Mouse (Mus musculus) neural tube, embryonic 11.5 days (tissue): ENCODE measurements around the gene Cd247. TPM values are rescaled to one million over a fixed set of nuclear protein-coding genes. Genes with fewer than 3 reads are reported as not detected.
A peak's percentile ranks its signal among the peaks of the same experiment; 100 is the strongest.

Experiments used
- ATAC-seq: fragments of 200-750 bp; cut with Nextera tagmentation; 2 replicates; pipeline ENCODE4 v1.8.0; 2017; ENCODE audit warnings: moderate number of reproducible peaks, mild to moderate bottlenecking, moderate TSS enrichment, moderate library complexity; ENCODE audit not compliant: insufficient read depth, low FRiP score, low TSS enrichment
- DNase-seq: peaks from one replicate; pipeline ENCODE4 v3.0.0-alpha.2; 2015; ENCODE audit warnings: low spot score
- H3K27ac ChIP-seq: fragments of 300-500 bp; sonication (generic); 2 replicates; pipeline ENCODE4 v1.5.1; 2014; ENCODE audit warnings: low read depth, mild to moderate bottlenecking, low read length
- H3K27me3 ChIP-seq: fragments of 300-500 bp; sonication (generic); 2 replicates; pipeline ENCODE4 v1.6.1; 2014; ENCODE audit warnings: mild to moderate bottlenecking, low read length, mixed read lengths; ENCODE audit not compliant: control insufficient read depth, insufficient read depth
- H3K36me3 ChIP-seq: fragments of 300-500 bp; sonication (generic); 2 replicates; pipeline ENCODE4 v1.6.1; 2014; ENCODE audit warnings: mild to moderate bottlenecking, low read length, moderate library complexity, mixed read lengths; ENCODE audit not compliant: control insufficient read depth, insufficient read depth
- H3K4me1 ChIP-seq: fragments of 300-500 bp; sonication (generic); 2 replicates; pipeline ENCODE4 v1.6.1; 2014; ENCODE audit warnings: low read length, mixed read lengths; ENCODE audit not compliant: control insufficient read depth, insufficient read depth
- H3K4me2 ChIP-seq: fragments of 300-500 bp; sonication (generic); 2 replicates; pipeline ENCODE4 v1.6.1; 2014; ENCODE audit warnings: low read depth, mild to moderate bottlenecking, moderate library complexity
- H3K4me3 ChIP-seq: fragments of 300-500 bp; sonication (generic); 2 replicates; pipeline ENCODE4 v1.5.1; 2014; ENCODE audit warnings: low read depth, low read length
- H3K9ac ChIP-seq: fragments of 300-500 bp; sonication (generic); 2 replicates; pipeline ENCODE4 v1.6.1; 2014; ENCODE audit warnings: mild to moderate bottlenecking, low read length
- H3K9me3 ChIP-seq: fragments of 300-500 bp; sonication (generic); 2 replicates; pipeline ENCODE4 v1.6.1; 2016; ENCODE audit warnings: low read length; ENCODE audit not compliant: control insufficient read depth
- WGBS: fragments of 180-500 bp; shearing (Covaris S2); extraction: QIAGEN DNeasy Blood & Tissue Kit; methylation state at CpG from one replicate; pipeline ENCODE4 v1.1.7; 2014; 5-methylcytosine and 5-hydroxymethylcytosine counted together
- polyA plus RNA-seq: library from polyadenylated mRNA; unstranded; fragments of >200 nt; fragmentation: Nextera tagmentation; extraction: Ambion mirVana; gene quantifications from 2 replicates; pipeline ENCODE4 v1.2.1, GENCODE M21; 2014

The Cd247 gene
- polyA plus RNA-seq, 1 experiment from 2014 or later = 0.86 TPM

GRCm38 (mm10) chr1:165822031-165822430 lies 33.5 kb downstream of the Cd247 start:
- Histone ChIP-seq H3K4me2 (no peak overlapping the region), H3K4me3 (no peak overlapping the region), H3K9me3 (no peaks in the 10 kb centered on the region), H3K36me3 (no peaks in the 10 kb centered on the region), H3K27ac (no peak overlapping the region), H3K4me1 (0 out of 2 replicates have a peak, but pooled peaks cover 3% of the 10 kb centered on the region), H3K9ac (no peak overlapping the region), H3K27me3 (peaks cover under 1% of the 10 kb centered on the region; the same call in 1 of the 2 replicates)
- WGBS = 89% methylated on average over 2 of the region's 2 CpGs
- DNase-seq = no peak
- ATAC-seq = no peak

DNA sequence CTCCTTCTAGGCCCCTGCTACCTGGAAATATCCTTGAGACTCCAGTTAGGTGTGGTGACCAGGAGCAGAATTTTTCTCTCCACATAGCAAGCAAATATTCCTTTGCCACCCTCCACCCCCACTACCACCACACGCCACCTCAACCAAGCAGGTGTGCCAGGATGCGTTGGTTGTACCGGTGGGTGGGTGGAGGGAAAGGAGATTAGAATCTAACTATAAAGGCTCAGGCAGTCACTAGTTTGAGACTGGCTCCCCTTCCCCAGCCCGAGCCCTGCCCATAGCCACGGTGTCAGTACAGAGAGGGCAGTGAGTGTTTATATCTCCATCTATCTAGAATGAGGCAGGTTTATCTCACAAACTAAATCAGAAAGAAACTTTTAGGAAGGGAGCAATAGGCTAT lies 39.7 kb downstream of the Cd247 start:
- DNase-seq (no peak), ATAC-seq (no peak)
- H3K9me3 ChIP-seq = no peaks in the 10 kb centered on the region
- 94% methylated on average over 5 of the region's 5 CpGs for WGBS
- H3K27ac ChIP-seq = no peak overlapping the region
- no peak overlapping the region for H3K9ac ChIP-seq
- H3K4me2 ChIP-seq = no peak overlapping the region
- no peaks in the 10 kb centered on the region for H3K27me3 ChIP-seq
- H3K4me3 ChIP-seq = no peak overlapping the region
- H3K4me1 ChIP-seq = 0 out of 2 replicates have a peak, but pooled peaks cover 2% of the 10 kb centered on the region
- no peaks in the 10 kb centered on the region for H3K36me3 ChIP-seq

- no peak overlapping the region for H3K9ac ChIP-seq
- ATAC-seq (no peak), DNase-seq (no peak)
- H3K36me3 ChIP-seq = no peaks in the 10 kb centered on the region
- no peaks in the 10 kb centered on the region for H3K27me3 ChIP-seq
- 0 out of 2 replicates have a peak, but pooled peaks cover 2% of the 10 kb centered on the region for H3K4me1 ChIP-seq
- no peak overlapping the region for H3K27ac ChIP-seq
- H3K4me2 ChIP-seq = no peak overlapping the region
- 89% methylated on average over 6 of the region's 6 CpGs for WGBS
- H3K4me3 ChIP-seq = no peak overlapping the region
- no peaks in the 10 kb centered on the region for H3K9me3 ChIP-seq
These were observed 40.1 kb downstream of the Cd247 start for GRCm38 (mm10) chr1:165828615-165829014.

DNA sequence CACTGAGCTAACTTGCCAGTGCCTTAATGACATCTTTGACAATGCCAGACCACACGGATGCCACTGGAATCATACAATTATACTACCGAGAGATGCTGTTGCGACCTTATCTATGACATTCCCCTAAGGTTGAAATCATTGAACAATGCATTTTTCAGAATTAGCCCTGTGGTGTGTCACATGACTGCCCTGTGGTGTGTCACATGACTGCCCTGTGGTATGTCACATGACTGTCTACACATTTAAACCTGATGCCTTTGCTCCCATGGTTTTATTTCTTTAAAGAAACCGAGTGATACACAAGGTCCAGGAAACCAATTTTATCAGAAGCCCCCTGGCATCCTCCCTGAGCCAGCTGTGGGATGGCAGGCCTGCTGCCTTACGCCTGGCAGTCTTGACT lies 41.4 kb downstream of the Cd247 start:
- H3K4me1 ChIP-seq = peaks cover 12% of the 10 kb centered on the region
- H3K27ac ChIP-seq = no peak overlapping the region
- no peak for DNase-seq
- H3K9me3 ChIP-seq = no peaks in the 10 kb centered on the region
- 89% methylated on average over 5 of the region's 5 CpGs for WGBS
- no peak overlapping the region for H3K4me3 ChIP-seq
- no peak for ATAC-seq
- no peak overlapping the region for H3K4me2 ChIP-seq
- no peak overlapping the region for H3K9ac ChIP-seq
- H3K27me3 ChIP-seq = no peaks in the 10 kb centered on the region
- H3K36me3 ChIP-seq = no peaks in the 10 kb centered on the region

- ATAC-seq = no peak
- Histone ChIP-seq H3K27ac (peak overlapping the region; percentile 60; the same call in 1 of the 2 replicates), H3K4me2 (no peak overlapping the region), H3K4me3 (no peak overlapping the region), H3K27me3 (no peaks in the 10 kb centered on the region), H3K9ac (no peak overlapping the region), H3K36me3 (no peaks in the 10 kb centered on the region), H3K9me3 (no peaks in the 10 kb centered on the region), H3K4me1 (peaks cover 20% of the 10 kb centered on the region)
- WGBS = 22% methylated on average over 4 of the region's 4 CpGs
- no peak for DNase-seq
These were observed 44.8 kb downstream of the Cd247 start for GRCm38 (mm10) chr1:165833244-165833643.

GRCm38 (mm10) chr1:165833910-165834632 lies 45.6 kb downstream of the Cd247 start:
- Histone ChIP-seq H3K27ac (peak overlapping the region; percentile 65), H3K9me3 (no peaks in the 10 kb centered on the region), H3K4me1 (peaks cover 20% of the 10 kb centered on the region), H3K9ac (no peak overlapping the region; the same call in 1 of the 2 replicates), H3K4me2 (peak overlapping the region; percentile 26), H3K4me3 (no peak overlapping the region), H3K27me3 (no peaks in the 10 kb centered on the region), H3K36me3 (no peaks in the 10 kb centered on the region)
- DNase-seq (peak; percentile 57), ATAC-seq (peak; percentile 60)
- WGBS = 17% methylated on average over 17 of the region's 17 CpGs

DNA sequence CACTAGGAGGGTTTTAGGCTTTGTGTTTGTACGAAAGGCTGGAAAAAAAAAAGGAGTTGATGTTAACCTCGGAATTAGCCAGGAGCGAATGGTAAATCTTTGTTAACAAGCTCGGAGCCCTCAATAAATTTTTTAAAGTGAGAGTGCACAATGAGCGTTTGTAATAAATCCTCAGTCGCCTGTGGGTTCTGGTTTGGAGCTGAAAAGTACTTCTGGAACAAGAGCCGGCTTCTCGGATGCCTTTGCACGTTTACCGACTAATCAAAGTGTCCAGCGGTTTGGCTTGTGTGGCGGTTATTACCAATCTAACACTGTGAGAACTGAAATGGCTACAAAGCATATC lies 46.1 kb downstream of the Cd247 start:
- Histone ChIP-seq H3K4me1 (peaks cover 20% of the 10 kb centered on the region), H3K36me3 (no peaks in the 10 kb centered on the region), H3K9ac (no peak overlapping the region), H3K27ac (peak overlapping the region; percentile 65), H3K27me3 (no peaks in the 10 kb centered on the region), H3K9me3 (no peaks in the 10 kb centered on the region), H3K4me3 (no peak overlapping the region), H3K4me2 (peak overlapping the region; percentile 26)
- DNase-seq (no peak), ATAC-seq (no peak)
- WGBS = 24% methylated on average over 12 of the region's 12 CpGs

DNA sequence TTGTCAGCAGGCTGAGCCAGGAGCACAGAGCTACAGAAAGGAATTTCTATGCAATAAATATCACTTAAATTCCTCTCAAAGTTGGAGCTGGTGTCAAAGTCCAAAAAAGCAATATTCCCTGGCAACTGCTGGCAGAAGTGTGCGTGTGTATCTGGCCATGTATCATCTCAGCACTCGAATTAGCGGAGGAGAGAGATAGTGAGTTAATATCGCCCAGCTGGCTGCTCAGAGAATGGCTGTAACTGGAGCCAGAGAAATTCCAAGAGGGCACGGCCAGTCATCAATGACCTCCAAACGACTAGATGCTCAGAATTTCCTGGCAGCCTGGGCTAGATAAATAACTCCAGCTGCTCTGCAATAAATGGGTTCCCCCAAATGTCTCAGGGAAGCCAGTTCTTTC lies 48.0 kb downstream of the Cd247 start:
- Histone ChIP-seq H3K9me3 (no peaks in the 10 kb centered on the region), H3K4me2 (no peak overlapping the region), H3K4me1 (peaks cover 20% of the 10 kb centered on the region), H3K27me3 (peaks cover 7% of the 10 kb centered on the region; the same call in 1 of the 2 replicates), H3K36me3 (no peaks in the 10 kb centered on the region), H3K27ac (0 out of 2 replicates have a peak overlapping the region, but pooled peaks have one; percentile 21), H3K4me3 (no peak overlapping the region), H3K9ac (no peak overlapping the region)
- no peak for ATAC-seq
- DNase-seq = no peak
- WGBS = 21% methylated on average over 6 of the region's 6 CpGs

GRCm38 (mm10) chr1:165837546-165837945 lies 49.1 kb downstream of the Cd247 start:
- Histone ChIP-seq H3K27ac (peak overlapping the region; percentile 46; the same call in 1 of the 2 replicates), H3K36me3 (no peaks in the 10 kb centered on the region), H3K4me2 (no peak overlapping the region), H3K9ac (no peak overlapping the region), H3K4me1 (peaks cover 20% of the 10 kb centered on the region), H3K27me3 (peaks cover 10% of the 10 kb centered on the region), H3K9me3 (no peaks in the 10 kb centered on the region), H3K4me3 (no peak overlapping the region)
- DNase-seq (no peak), ATAC-seq (no peak)
- 28% methylated on average over 8 of the region's 8 CpGs for WGBS
